Mouse (Mus musculus) CD4-positive, CD25-positive, alpha-beta regulatory T cell (primary cell): Measurements from ENCODE around the gene Olfr1099. TPM values are rescaled to one million over a fixed set of nuclear protein-coding genes. Genes with fewer than 3 reads are reported as not detected.

Experiments used
- polyA plus RNA-seq: library from polyadenylated mRNA; unstranded; fragments of 100-300 nt; shearing (Covaris generic); gene quantifications from one replicate; pipeline ENCODE4 v1.2.1, GENCODE M21; 2017

The Olfr1099 gene
- not detected for polyA plus RNA-seq

GRCm38 (mm10) chr2:86960593-86960992, at the start of gene Olfr1099:
Gene Olfr1099 (minus strand): TSS chr2:86960693.

GRCm38 (mm10) chr2:86998098-86998497, 37.6 kb upstream of the Olfr1099 start, which contains the start of gene Olfr1102:
Gene Olfr1102 (plus strand): TSS chr2:86998398.

GRCm38 (mm10) chr2:86991121-86991520, 30.6 kb upstream of the Olfr1099 start, which contains the start of gene Olfr1101:
Gene Olfr1101 (minus strand): TSS chr2:86991221.

GRCm38 (mm10) chr2:86979854-86980253, 19.4 kb upstream of the Olfr1099 start, which contains the start of gene Olfr1100:
Gene Olfr1100 (minus strand): TSS chr2:86979954.

GRCm38 (mm10) chr2:86924445-86924844, 36.0 kb downstream of the Olfr1099 start, which contains the start of gene Olfr1098:
Gene Olfr1098 (minus strand): TSS chr2:86924545.

Other genes with a start within 250 kb of the Olfr1099 start
- gene Olfr1089, start 227.0 kb downstream of the Olfr1099 start, polyA plus RNA-seq: not detected
- gene Olfr1090, start 201.7 kb downstream of the Olfr1099 start, polyA plus RNA-seq: not detected
- not detected for gene Olfr1093, start 178.2 kb downstream of the Olfr1099 start, polyA plus RNA-seq
- not detected for gene Olfr141, start 150.7 kb downstream of the Olfr1099 start, polyA plus RNA-seq
- gene Olfr1094, start 136.0 kb downstream of the Olfr1099 start, polyA plus RNA-seq: not detected
- not detected for gene Olfr1095, start 109.0 kb downstream of the Olfr1099 start, polyA plus RNA-seq
- gene Gm13723, start 85.9 kb downstream of the Olfr1099 start, polyA plus RNA-seq: not detected
- gene Olfr1097, start 68.5 kb downstream of the Olfr1099 start, polyA plus RNA-seq: not detected
- not detected for gene Olfr1098, start 36.1 kb downstream of the Olfr1099 start, polyA plus RNA-seq
- gene Olfr1100, start 19.3 kb upstream of the Olfr1099 start, polyA plus RNA-seq: not detected
- not detected for gene Olfr1101, start 30.5 kb upstream of the Olfr1099 start, polyA plus RNA-seq
- not detected for gene Olfr1102, start 37.7 kb upstream of the Olfr1099 start, polyA plus RNA-seq
- gene Olfr1104, start 66.4 kb upstream of the Olfr1099 start, polyA plus RNA-seq: not detected
- gene Olfr1105, start 75.8 kb upstream of the Olfr1099 start, polyA plus RNA-seq: not detected
- not detected for gene Olfr1106, start 91.6 kb upstream of the Olfr1099 start, polyA plus RNA-seq
- gene Olfr1107, start 115.1 kb upstream of the Olfr1099 start, polyA plus RNA-seq: not detected
- gene Olfr1109, start 135.3 kb upstream of the Olfr1099 start, polyA plus RNA-seq: 0.17 TPM
- not detected for gene Olfr259, start 153.9 kb upstream of the Olfr1099 start, polyA plus RNA-seq
- gene Olfr1110, start 179.6 kb upstream of the Olfr1099 start, polyA plus RNA-seq: not detected
- gene Olfr1111, start 191.9 kb upstream of the Olfr1099 start, polyA plus RNA-seq: not detected
- not detected for gene Olfr1112, start 227.1 kb upstream of the Olfr1099 start, polyA plus RNA-seq
- gene Olfr1113, start 248.3 kb upstream of the Olfr1099 start, polyA plus RNA-seq: not detected